Mouse (Mus musculus): ENCODE measurements around the gene Stambp. TPM values are rescaled to one million over a fixed set of nuclear protein-coding genes. Genes with fewer than 3 reads are reported as not detected.
A peak's percentile ranks its signal among the peaks of the same experiment; 100 is the strongest.

The Stambp gene
- total RNA-seq, 1 experiment, result 2.0 TPM

DNA sequence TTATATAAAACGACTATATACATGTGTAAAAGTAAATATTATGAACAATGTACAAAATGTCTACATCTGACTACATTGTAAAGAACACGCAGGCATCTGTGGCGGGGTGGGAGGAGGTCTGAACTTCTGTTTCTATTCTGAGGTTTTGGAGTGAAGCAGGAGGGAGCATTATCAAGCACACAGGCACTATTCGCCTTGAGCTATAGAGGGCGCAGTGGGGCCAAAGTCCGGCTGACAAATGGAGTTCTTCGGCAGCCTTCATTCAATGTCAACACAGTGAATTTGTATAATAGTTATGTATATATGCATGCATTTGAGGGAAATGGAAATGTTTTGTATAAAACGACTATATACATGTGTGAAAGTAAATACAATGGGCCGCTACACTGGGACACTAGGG, 26.1 kb upstream of the Stambp start:
- DNase-seq (ENCODE audit: low read depth, low spot score), result peak; percentile 64
- TF ChIP-seq HCFC1 (IDR thresholded peaks at IDR 0.05; ENCODE audit: borderline replicate concordance, insufficient read depth, low read length) (no peak), ZC3H11A (IDR thresholded peaks at IDR 0.05; ENCODE audit: borderline replicate concordance, low read depth, low read length) (no peak), CHD2 (IDR thresholded peaks at IDR 0.05; ENCODE audit: low read depth, low read length) (no peak), MAFK (IDR thresholded peaks at IDR 0.05; ENCODE audit: insufficient read depth, low read depth, low read length) (no peak), ZNF384 (IDR thresholded peaks at IDR 0.05; ENCODE audit: low read depth, low read length) (no peak)
- Histone ChIP-seq H3K27ac (ENCODE audit: insufficient read depth, low read depth, low read length, poor library complexity, severe bottlenecking) (no peak overlapping the region), H3K36me3 (ENCODE audit: control insufficient read depth, insufficient read depth, low read length, poor library complexity, severe bottlenecking) (no peaks in the 10 kb centered on the region), H3K4me1 (ENCODE audit: control insufficient read depth in 2 of 2, insufficient read depth in 2 of 2, low read length in 2 of 2, poor library complexity in 1 of 2) (peaks cover 0 to 1% of the 10 kb centered on the region in 2 experiments; a peak in 1 of 4 replicates), H3K9me3 (ENCODE audit: control insufficient read depth, insufficient read depth, low read depth, low read length) (no peaks in the 10 kb centered on the region), H3K4me3 (ENCODE audit: insufficient read depth in 1 of 2, low read depth in 1 of 2, low read length in 2 of 2, poor library complexity in 1 of 2, severe bottlenecking in 1 of 2) (peak overlapping the region; percentile 54 to 75), H3K9ac (ENCODE audit: insufficient read depth, low read depth, low read length, poor library complexity, severe bottlenecking) (no peak overlapping the region; the same call in 1 of the 2 replicates)
- in situ Hi-C loops (cut with MboI; ENCODE audit: low sequenced_read_pairs in 2 of 2, unreplicated experiment in 2 of 2), result no loop called here

- in situ Hi-C loops (cut with MboI; ENCODE audit: low sequenced_read_pairs in 2 of 2, unreplicated experiment in 2 of 2), result no loop called here
- TF ChIP-seq ZC3H11A (IDR thresholded peaks at IDR 0.05; ENCODE audit: borderline replicate concordance, low read depth, low read length) (no peak), CHD2 (IDR thresholded peaks at IDR 0.05; ENCODE audit: low read depth, low read length) (no peak), MAFK (IDR thresholded peaks at IDR 0.05; ENCODE audit: insufficient read depth, low read depth, low read length) (no peak), HCFC1 (IDR thresholded peaks at IDR 0.05; ENCODE audit: borderline replicate concordance, insufficient read depth, low read length) (no peak), ZNF384 (IDR thresholded peaks at IDR 0.05; ENCODE audit: low read depth, low read length) (no peak)
- H3K4me3 ChIP-seq (ENCODE audit: insufficient read depth in 1 of 2, low read depth in 1 of 2, low read length in 2 of 2, poor library complexity in 1 of 2, severe bottlenecking in 1 of 2), result no peak overlapping the region
- H3K4me1 ChIP-seq (ENCODE audit: control insufficient read depth in 2 of 2, insufficient read depth in 2 of 2, low read length in 2 of 2, poor library complexity in 1 of 2), result peaks cover 0 to 1% of the 10 kb centered on the region in 2 experiments; a peak in 1 of 4 replicates
- H3K9me3 ChIP-seq (ENCODE audit: control insufficient read depth, insufficient read depth, low read depth, low read length), result no peaks in the 10 kb centered on the region
- DNase-seq (ENCODE audit: low read depth, low spot score), result no peak
- no peak overlapping the region for H3K27ac ChIP-seq (ENCODE audit: insufficient read depth, low read depth, low read length, poor library complexity, severe bottlenecking)
- no peak overlapping the region for H3K9ac ChIP-seq (ENCODE audit: insufficient read depth, low read depth, low read length, poor library complexity, severe bottlenecking)
- H3K36me3 ChIP-seq (ENCODE audit: control insufficient read depth, insufficient read depth, low read length, poor library complexity, severe bottlenecking), result no peaks in the 10 kb centered on the region
Observed at GRCm38 (mm10) chr6:83597988-83598387, 25.5 kb upstream of the Stambp start.

DNA sequence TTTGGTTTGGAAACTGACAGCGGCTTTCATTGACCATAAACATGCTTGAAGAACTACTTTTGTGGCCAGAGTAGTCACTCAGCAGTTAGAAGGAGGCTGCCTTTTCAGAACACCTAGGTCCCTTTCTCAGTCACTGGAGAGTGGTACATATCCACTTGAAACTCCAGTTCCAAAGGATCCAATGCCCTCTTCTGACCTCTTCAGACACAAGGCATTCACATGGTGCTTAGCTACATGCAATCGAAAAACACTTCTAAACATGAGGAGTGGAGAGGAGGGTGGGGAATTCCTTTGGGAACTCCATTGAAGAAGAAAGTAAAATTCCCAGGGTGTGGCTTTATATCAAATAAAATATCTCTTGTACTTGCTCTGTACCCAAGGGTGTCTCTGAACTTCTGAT, 22.5 kb upstream of the Stambp start:
- TF ChIP-seq HCFC1 (IDR thresholded peaks at IDR 0.05; ENCODE audit: borderline replicate concordance, insufficient read depth, low read length), result no peak
- Histone ChIP-seq H3K4me3 (ENCODE audit: insufficient read depth in 1 of 2, low read depth in 1 of 2, low read length in 2 of 2, poor library complexity in 1 of 2, severe bottlenecking in 1 of 2) (no peak overlapping the region), H3K9me3 (ENCODE audit: control insufficient read depth, insufficient read depth, low read depth, low read length) (no peaks in the 10 kb centered on the region), H3K36me3 (ENCODE audit: control insufficient read depth, insufficient read depth, low read length, poor library complexity, severe bottlenecking) (no peaks in the 10 kb centered on the region), H3K27ac (ENCODE audit: insufficient read depth, low read depth, low read length, poor library complexity, severe bottlenecking) (no peak overlapping the region), H3K4me1 (ENCODE audit: control insufficient read depth in 2 of 2, insufficient read depth in 2 of 2, low read length in 2 of 2, poor library complexity in 1 of 2) (peaks cover 0 to 1% of the 10 kb centered on the region in 2 experiments; a peak in 1 of 4 replicates), H3K9ac (ENCODE audit: insufficient read depth, low read depth, low read length, poor library complexity, severe bottlenecking) (no peak overlapping the region)
- in situ Hi-C loops (cut with MboI; ENCODE audit: low sequenced_read_pairs in 2 of 2, unreplicated experiment in 2 of 2), result no loop called here
- no peak for DNase-seq (ENCODE audit: low read depth, low spot score)

- no peak overlapping the region for H3K4me3 ChIP-seq (ENCODE audit: insufficient read depth in 1 of 2, low read depth in 1 of 2, low read length in 2 of 2, poor library complexity in 1 of 2, severe bottlenecking in 1 of 2)
- no peaks in the 10 kb centered on the region for H3K36me3 ChIP-seq (ENCODE audit: control insufficient read depth, insufficient read depth, low read length, poor library complexity, severe bottlenecking)
- no peak overlapping the region for H3K9ac ChIP-seq (ENCODE audit: insufficient read depth, low read depth, low read length, poor library complexity, severe bottlenecking)
- TF ChIP-seq MAFK (IDR thresholded peaks at IDR 0.05; ENCODE audit: insufficient read depth, low read depth, low read length) (no peak), HCFC1 (IDR thresholded peaks at IDR 0.05; ENCODE audit: borderline replicate concordance, insufficient read depth, low read length) (no peak), ZC3H11A (IDR thresholded peaks at IDR 0.05; ENCODE audit: borderline replicate concordance, low read depth, low read length) (no peak), ZNF384 (IDR thresholded peaks at IDR 0.05; ENCODE audit: low read depth, low read length) (no peak), CHD2 (IDR thresholded peaks at IDR 0.05; ENCODE audit: low read depth, low read length) (no peak)
- in situ Hi-C loops (cut with MboI; ENCODE audit: low sequenced_read_pairs in 2 of 2, unreplicated experiment in 2 of 2), result no loop called here
- H3K4me1 ChIP-seq (ENCODE audit: control insufficient read depth in 2 of 2, insufficient read depth in 2 of 2, low read length in 2 of 2, poor library complexity in 1 of 2), result no peaks in the 10 kb centered on the region
- DNase-seq (ENCODE audit: low read depth, low spot score), result no peak
- no peak overlapping the region for H3K27ac ChIP-seq (ENCODE audit: insufficient read depth, low read depth, low read length, poor library complexity, severe bottlenecking)
- no peaks in the 10 kb centered on the region for H3K9me3 ChIP-seq (ENCODE audit: control insufficient read depth, insufficient read depth, low read depth, low read length)
Observed at GRCm38 (mm10) chr6:83593896-83594295, 21.4 kb upstream of the Stambp start.

- Histone ChIP-seq H3K9me3 (ENCODE audit: control insufficient read depth, insufficient read depth, low read depth, low read length) (no peaks in the 10 kb centered on the region), H3K4me1 (ENCODE audit: control insufficient read depth in 2 of 2, insufficient read depth in 2 of 2, low read length in 2 of 2, poor library complexity in 1 of 2) (no peaks in the 10 kb centered on the region), H3K9ac (ENCODE audit: insufficient read depth, low read depth, low read length, poor library complexity, severe bottlenecking) (peak overlapping the region; percentile 39; the same call in 1 of the 2 replicates), H3K27ac (ENCODE audit: insufficient read depth, low read depth, low read length, poor library complexity, severe bottlenecking) (no peak overlapping the region), H3K36me3 (ENCODE audit: control insufficient read depth, insufficient read depth, low read length, poor library complexity, severe bottlenecking) (no peaks in the 10 kb centered on the region), H3K4me3 (ENCODE audit: insufficient read depth in 1 of 2, low read depth in 1 of 2, low read length in 2 of 2, poor library complexity in 1 of 2, severe bottlenecking in 1 of 2) (peak overlapping the region in 1 of 2 experiments; percentile 56; a peak in 2 of 4 replicates)
- in situ Hi-C loops (cut with MboI; ENCODE audit: low sequenced_read_pairs in 2 of 2, unreplicated experiment in 2 of 2), result no loop called here
- DNase-seq (ENCODE audit: low read depth, low spot score), result no peak
- TF ChIP-seq MAFK (IDR thresholded peaks at IDR 0.05; ENCODE audit: insufficient read depth, low read depth, low read length), result no peak
Observed at GRCm38 (mm10) chr6:83592051-83592450, 19.5 kb upstream of the Stambp start.

Measured in ES-E14 (cell line).